Mouse (Mus musculus): ENCODE measurements around the gene Tmem132a.

DNA sequence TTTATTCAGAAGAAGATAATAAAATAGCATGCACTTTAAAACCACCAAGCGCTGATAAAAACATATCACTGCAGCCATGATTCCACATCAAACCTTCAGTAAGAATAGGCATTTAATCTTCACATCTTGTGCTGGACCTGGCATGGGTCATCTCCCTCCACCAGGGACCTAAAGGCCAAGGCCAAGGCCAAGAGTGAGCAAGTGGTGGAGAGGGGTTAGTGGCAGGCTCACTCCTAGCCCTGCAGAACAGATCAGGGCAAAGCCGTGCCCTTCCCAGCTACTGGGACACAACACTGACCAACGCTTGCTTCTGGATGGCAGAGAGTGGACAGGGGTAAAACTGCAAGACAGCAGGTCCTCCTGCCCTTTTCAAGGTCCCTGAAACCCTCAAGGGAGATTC lies 936 bp upstream of the Tmem132a start:
- no peak for TF ChIP-seq POLR2A (IDR thresholded peaks at IDR 0.05; ENCODE audit: borderline replicate concordance, extremely low read depth, low read depth, low read length)
- TF ChIP-seq CTCF (IDR thresholded peaks at IDR 0.05; ENCODE audit: insufficient read depth, low read length) = no peak
